Mouse (Mus musculus) hindbrain, embryonic 14.5 days (tissue): Measurements from ENCODE around the gene Atg16l1. TPM values are rescaled to one million over a fixed set of nuclear protein-coding genes. Genes with fewer than 3 reads are reported as not detected.

Source experiments
- ATAC-seq: fragments of 200-750 bp; cut with Nextera tagmentation; 2 replicates; pipeline ENCODE4 v1.8.0; 2017; ENCODE audit warnings: moderate number of reproducible peaks, mild to moderate bottlenecking, moderate TSS enrichment, moderate library complexity; ENCODE audit not compliant: low FRiP score
- DNase-seq: peaks from one replicate; pipeline ENCODE4 v3.0.0-alpha.2; 2015; ENCODE audit warnings: low spot score
- H3K27ac ChIP-seq: fragments of 300-500 bp; sonication (generic); 2 replicates; pipeline ENCODE4 v1.5.1; 2014; ENCODE audit warnings: mild to moderate bottlenecking, moderate library complexity
- H3K27me3 ChIP-seq: fragments of 300-500 bp; sonication (generic); 2 replicates; pipeline ENCODE4 v1.6.1; 2014; ENCODE audit warnings: mild to moderate bottlenecking, low read length, mixed read lengths; ENCODE audit not compliant: control insufficient read depth, insufficient read depth
- H3K36me3 ChIP-seq: fragments of 300-500 bp; sonication (generic); replicated peaks from 2 replicates; pipeline ENCODE4 v1.6.1; 2014; ENCODE audit not compliant: control insufficient read depth, insufficient read depth
- H3K4me1 ChIP-seq: fragments of 300-500 bp; sonication (generic); replicated peaks from 2 replicates; pipeline ENCODE4 v1.6.1; 2014; ENCODE audit warnings: antibody characterized with exemption, low read length, mixed read lengths; ENCODE audit not compliant: control insufficient read depth, insufficient read depth
- H3K4me2 ChIP-seq: fragments of 300-500 bp; sonication (generic); replicated peaks from 2 replicates; pipeline ENCODE4 v1.6.1; 2014; ENCODE audit warnings: mild to moderate bottlenecking, moderate library complexity
- H3K4me3 ChIP-seq: fragments of 300-500 bp; sonication (generic); replicated peaks from 2 replicates; pipeline ENCODE4 v1.5.1; 2014; ENCODE audit warnings: mild to moderate bottlenecking, low read length
- H3K9ac ChIP-seq: fragments of 300-500 bp; sonication (generic); 2 replicates; pipeline ENCODE4 v1.6.1; 2014
- H3K9me3 ChIP-seq: fragments of 300-500 bp; sonication (generic); 2 replicates; pipeline ENCODE4 v1.6.1; 2016; ENCODE audit warnings: low read length; ENCODE audit not compliant: control insufficient read depth
- WGBS: fragments of 180-500 bp; shearing (Covaris S2); extraction: QIAGEN DNeasy Blood & Tissue Kit; methylation state at CpG from one replicate; pipeline ENCODE4 v1.1.7; 2014; 5-methylcytosine and 5-hydroxymethylcytosine counted together
- polyA plus RNA-seq: library from polyadenylated mRNA; unstranded; fragments of >200 nt; fragmentation: Nextera tagmentation; extraction: Ambion mirVana; gene quantifications from 2 replicates; pipeline ENCODE4 v1.2.1, GENCODE M21; 2014

Atg16l1 gene
- 66.8 and 79.4 TPM in 2 replicates for polyA plus RNA-seq

- peak; percentile 99 for ATAC-seq
- H3K4me1 ChIP-seq: peaks cover 9% of the 10 kb centered on the region
- H3K9me3 ChIP-seq: no peaks in the 10 kb centered on the region
- peaks cover 27% of the 10 kb centered on the region for H3K36me3 ChIP-seq
- H3K27ac ChIP-seq: peak within 1 kb of the TSS; percentile 92
- peak; percentile 97 for DNase-seq
- H3K9ac ChIP-seq: peak within 1 kb of the TSS; percentile 95
- peak within 1 kb of the TSS; percentile 99 for H3K4me3 ChIP-seq
- H3K4me2 ChIP-seq: peak within 1 kb of the TSS; percentile 81
- under 1% methylated on average over 79 of the region's 79 CpGs for WGBS
- H3K27me3 ChIP-seq: no peaks in the 10 kb centered on the region
Measured at GRCm38 (mm10) chr1:87755641-87756470, at the start of gene Atg16l1. Gene Atg16l1, plus strand, starts transcription at chr1:87755870.

DNA sequence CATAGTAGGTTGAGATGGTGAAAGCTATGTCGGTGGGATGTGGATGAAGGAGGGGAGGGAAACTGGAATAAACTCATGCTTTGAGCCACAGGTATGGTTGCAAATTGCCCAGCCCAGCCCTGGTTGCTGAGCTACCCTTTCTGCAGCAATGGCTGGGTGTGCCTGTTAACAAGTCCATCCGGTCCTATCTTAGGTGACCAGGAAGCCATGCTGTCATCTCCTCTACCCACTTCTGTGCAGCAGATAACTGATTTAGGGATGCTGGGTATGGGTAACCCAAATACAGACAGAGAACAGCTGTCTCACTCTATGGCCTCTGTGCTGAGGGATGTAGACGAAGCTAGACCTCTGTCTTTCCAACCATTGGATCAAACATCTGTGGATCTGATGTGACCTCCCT lies 49.3 kb upstream of the Atg16l1 start:
- no peak overlapping the region for H3K4me2 ChIP-seq
- WGBS: 96% methylated on average over 3 of the region's 3 CpGs
- DNase-seq: no peak
- no peaks in the 10 kb centered on the region for H3K36me3 ChIP-seq
- ATAC-seq: no peak
- no peak overlapping the region for H3K9ac ChIP-seq
- H3K4me1 ChIP-seq: no peaks in the 10 kb centered on the region
- no peak overlapping the region for H3K27ac ChIP-seq
- no peaks in the 10 kb centered on the region for H3K9me3 ChIP-seq
- no peak overlapping the region for H3K4me3 ChIP-seq
- no peaks in the 10 kb centered on the region for H3K27me3 ChIP-seq

DNA sequence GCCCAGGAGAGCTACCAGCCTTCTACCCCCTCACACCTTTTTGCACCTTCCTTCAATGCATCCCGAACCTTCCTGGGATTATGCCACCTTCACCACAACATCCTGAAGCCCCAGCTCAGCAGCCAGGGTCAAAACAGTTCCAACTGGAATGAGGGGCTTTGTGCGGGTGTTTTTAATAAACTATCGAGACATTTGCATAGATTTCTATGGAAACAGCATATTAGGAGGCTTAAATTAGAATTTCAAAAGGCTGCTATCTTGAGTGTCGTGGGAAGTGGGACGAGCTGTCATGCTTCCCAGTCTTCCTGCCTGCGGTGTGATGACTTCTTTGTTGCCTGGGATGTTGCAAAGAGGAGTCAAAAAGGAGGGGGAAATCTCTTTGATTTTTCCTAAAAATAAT lies 46.6 kb upstream of the Atg16l1 start:
- H3K4me2 ChIP-seq: no peak overlapping the region
- no peaks in the 10 kb centered on the region for H3K36me3 ChIP-seq
- H3K9me3 ChIP-seq: no peaks in the 10 kb centered on the region
- DNase-seq (no peak), ATAC-seq (no peak)
- WGBS: 38% methylated on average over 6 of the region's 6 CpGs
- H3K4me3 ChIP-seq: no peak overlapping the region
- H3K27ac ChIP-seq: no peak overlapping the region
- no peak overlapping the region for H3K9ac ChIP-seq
- no peaks in the 10 kb centered on the region for H3K27me3 ChIP-seq
- H3K4me1 ChIP-seq: no peaks in the 10 kb centered on the region

GRCm38 (mm10) chr1:87709661-87710270 lies 45.9 kb upstream of the Atg16l1 start:
- WGBS: 80% methylated on average over 7 of the region's 7 CpGs
- no peak for DNase-seq

GRCm38 (mm10) chr1:87711938-87712613 lies 43.6 kb upstream of the Atg16l1 start:
- ATAC-seq (no peak), DNase-seq (no peak)
- 92% methylated on average over 10 of the region's 10 CpGs for WGBS
- H3K9me3 ChIP-seq: no peaks in the 10 kb centered on the region
- H3K27ac ChIP-seq: no peak overlapping the region
- no peaks in the 10 kb centered on the region for H3K4me1 ChIP-seq
- H3K4me3 ChIP-seq: no peak overlapping the region
- H3K9ac ChIP-seq: no peak overlapping the region
- H3K27me3 ChIP-seq: no peaks in the 10 kb centered on the region
- no peaks in the 10 kb centered on the region for H3K36me3 ChIP-seq
- no peak overlapping the region for H3K4me2 ChIP-seq

More at GRCm38 (mm10) chr1:87709661-87710270, 45.9 kb upstream of the Atg16l1 start:
- Histone ChIP-seq H3K27me3 (no peaks in the 10 kb centered on the region), H3K4me3 (no peak overlapping the region), H3K9ac (no peak overlapping the region), H3K9me3 (no peaks in the 10 kb centered on the region), H3K27ac (peak overlapping the region; percentile 32; the same call in 1 of the 2 replicates), H3K4me1 (no peaks in the 10 kb centered on the region), H3K36me3 (no peaks in the 10 kb centered on the region), H3K4me2 (no peak overlapping the region)
- no peak for ATAC-seq

- H3K36me3 ChIP-seq: no peaks in the 10 kb centered on the region
- H3K4me2 ChIP-seq: no peak overlapping the region
- WGBS: 94% methylated on average over 1 of the region's 1 CpGs
- no peaks in the 10 kb centered on the region for H3K4me1 ChIP-seq
- no peaks in the 10 kb centered on the region for H3K27me3 ChIP-seq
- no peak overlapping the region for H3K9ac ChIP-seq
- DNase-seq (no peak), ATAC-seq (no peak)
- H3K9me3 ChIP-seq: no peaks in the 10 kb centered on the region
- no peak overlapping the region for H3K27ac ChIP-seq
- H3K4me3 ChIP-seq: no peak overlapping the region
Measured at GRCm38 (mm10) chr1:87712614-87712971, 43.1 kb upstream of the Atg16l1 start.

- no peak for ATAC-seq
- no peak overlapping the region for H3K9ac ChIP-seq
- 31% methylated on average over 8 of the region's 8 CpGs for WGBS
Measured at GRCm38 (mm10) chr1:87721382-87721781, 34.3 kb upstream of the Atg16l1 start.

GRCm38 (mm10) chr1:87722081-87722480 lies 33.6 kb upstream of the Atg16l1 start:
- DNase-seq (no peak), ATAC-seq (no peak)
- Histone ChIP-seq H3K9ac (no peak overlapping the region), H3K36me3 (no peaks in the 10 kb centered on the region), H3K4me2 (no peak overlapping the region), H3K4me1 (no peaks in the 10 kb centered on the region), H3K4me3 (no peak overlapping the region), H3K9me3 (no peaks in the 10 kb centered on the region), H3K27me3 (no peaks in the 10 kb centered on the region), H3K27ac (no peak overlapping the region)
- 58% methylated on average over 2 of the region's 2 CpGs for WGBS

More at GRCm38 (mm10) chr1:87721382-87721781, 34.3 kb upstream of the Atg16l1 start:
- no peaks in the 10 kb centered on the region for H3K36me3 ChIP-seq
- H3K27me3 ChIP-seq: no peaks in the 10 kb centered on the region
- no peak overlapping the region for H3K4me2 ChIP-seq
- DNase-seq: peak; percentile 74
- H3K4me3 ChIP-seq: no peak overlapping the region
- no peaks in the 10 kb centered on the region for H3K9me3 ChIP-seq
- H3K27ac ChIP-seq: no peak overlapping the region
- H3K4me1 ChIP-seq: no peaks in the 10 kb centered on the region

GRCm38 (mm10) chr1:87723351-87723750 lies 32.3 kb upstream of the Atg16l1 start:
- ATAC-seq: no peak
- no peaks in the 10 kb centered on the region for H3K9me3 ChIP-seq
- WGBS: 70% methylated on average over 4 of the region's 4 CpGs

More at GRCm38 (mm10) chr1:87723351-87723750, 32.3 kb upstream of the Atg16l1 start:
- Histone ChIP-seq H3K4me2 (no peak overlapping the region), H3K9ac (no peak overlapping the region), H3K4me1 (no peaks in the 10 kb centered on the region), H3K27ac (no peak overlapping the region), H3K36me3 (no peaks in the 10 kb centered on the region), H3K27me3 (no peaks in the 10 kb centered on the region), H3K4me3 (no peak overlapping the region)
- no peak for DNase-seq
